Mouse (Mus musculus) midbrain, embryonic 11.5 days (tissue): Measurements from ENCODE around the gene Gsap. TPM values are rescaled to one million over a fixed set of nuclear protein-coding genes. Genes with fewer than 3 reads are reported as not detected.

Experiments
- ATAC-seq: fragments of 200-750 bp; cut with Nextera tagmentation; 2 replicates; pipeline ENCODE4 v1.8.0; 2017; ENCODE audit warnings: moderate TSS enrichment, moderate library complexity; ENCODE audit not compliant: low FRiP score
- DNase-seq: peaks from one replicate; pipeline ENCODE4 v3.0.0; 2015; ENCODE audit warnings: low spot score; ENCODE audit errors: missing footprints
- H3K27ac ChIP-seq: fragments of 300-500 bp; sonication (generic); 2 replicates; pipeline ENCODE4 v1.5.1; 2014; ENCODE audit warnings: low read depth, low read length
- H3K27me3 ChIP-seq: fragments of 300-500 bp; sonication (generic); 2 replicates; pipeline ENCODE4 v1.6.1; 2014; ENCODE audit warnings: mild to moderate bottlenecking, low read length, moderate library complexity, mixed read lengths; ENCODE audit not compliant: control insufficient read depth, insufficient read depth
- H3K36me3 ChIP-seq: fragments of 300-500 bp; sonication (generic); 2 replicates; pipeline ENCODE4 v1.6.1; 2014; ENCODE audit warnings: mild to moderate bottlenecking, low read length, moderate library complexity, mixed read lengths; ENCODE audit not compliant: control insufficient read depth, insufficient read depth
- H3K4me1 ChIP-seq: fragments of 300-500 bp; sonication (generic); 2 replicates; pipeline ENCODE4 v1.6.1; 2014; ENCODE audit warnings: low read length; ENCODE audit not compliant: control insufficient read depth, insufficient read depth
- H3K4me2 ChIP-seq: fragments of 300-500 bp; sonication (generic); 2 replicates; pipeline ENCODE4 v1.6.1; 2014; ENCODE audit warnings: mild to moderate bottlenecking, moderate library complexity
- H3K4me3 ChIP-seq: fragments of 300-500 bp; sonication (generic); 2 replicates; pipeline ENCODE4 v1.5.1; 2014; ENCODE audit warnings: low read depth, low read length
- H3K9ac ChIP-seq: fragments of 300-500 bp; sonication (generic); 2 replicates; pipeline ENCODE4 v1.6.1; 2014; ENCODE audit warnings: low read length
- H3K9me3 ChIP-seq: fragments of 300-500 bp; sonication (generic); 2 replicates; pipeline ENCODE4 v1.6.1; 2016; ENCODE audit warnings: low read length; ENCODE audit not compliant: control insufficient read depth
- WGBS: fragments of 180-500 bp; shearing (Covaris S2); extraction: QIAGEN DNeasy Blood & Tissue Kit; methylation state at CpG from one replicate; pipeline ENCODE4 v1.1.7; 2014; 5-methylcytosine and 5-hydroxymethylcytosine counted together
- polyA plus RNA-seq: library from polyadenylated mRNA; unstranded; fragments of >200 nt; fragmentation: Nextera tagmentation; extraction: Ambion mirVana; gene quantifications from 2 replicates; pipeline ENCODE4 v1.2.1, GENCODE M21; 2014

The Gsap gene
- polyA plus RNA-seq, 1 experiment from 2014 or later = 2.4 TPM

DNA sequence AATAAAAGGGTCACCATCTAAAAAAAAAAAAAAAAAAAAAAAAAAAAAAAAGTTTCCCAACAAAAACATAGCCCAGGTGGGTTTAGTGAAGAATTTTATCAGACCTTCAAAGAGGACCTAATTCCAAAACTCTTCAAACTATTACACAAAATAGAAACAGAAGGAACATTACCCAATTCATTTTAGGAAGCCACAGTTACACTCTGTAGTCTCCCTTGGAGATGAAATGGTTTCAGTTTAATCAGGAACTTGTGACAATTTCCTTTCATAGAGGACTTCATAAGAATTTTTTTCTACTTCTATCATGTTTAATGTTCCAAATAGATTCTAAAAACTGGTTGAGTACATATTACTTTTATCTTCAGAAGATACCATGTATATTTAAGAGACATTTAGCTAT lies 165.6 kb downstream of the Gsap start:
- H3K27ac ChIP-seq = no peak overlapping the region
- H3K27me3 ChIP-seq = no peaks in the 10 kb centered on the region
- no peaks in the 10 kb centered on the region for H3K9me3 ChIP-seq
- no peak overlapping the region for H3K9ac ChIP-seq
- no peak overlapping the region for H3K4me3 ChIP-seq
- H3K4me2 ChIP-seq = no peak overlapping the region
- ATAC-seq (no peak), DNase-seq (no peak)
- peaks cover 5% of the 10 kb centered on the region; the same call in 1 of the 2 replicates for H3K4me1 ChIP-seq
- H3K36me3 ChIP-seq = no peaks in the 10 kb centered on the region

DNA sequence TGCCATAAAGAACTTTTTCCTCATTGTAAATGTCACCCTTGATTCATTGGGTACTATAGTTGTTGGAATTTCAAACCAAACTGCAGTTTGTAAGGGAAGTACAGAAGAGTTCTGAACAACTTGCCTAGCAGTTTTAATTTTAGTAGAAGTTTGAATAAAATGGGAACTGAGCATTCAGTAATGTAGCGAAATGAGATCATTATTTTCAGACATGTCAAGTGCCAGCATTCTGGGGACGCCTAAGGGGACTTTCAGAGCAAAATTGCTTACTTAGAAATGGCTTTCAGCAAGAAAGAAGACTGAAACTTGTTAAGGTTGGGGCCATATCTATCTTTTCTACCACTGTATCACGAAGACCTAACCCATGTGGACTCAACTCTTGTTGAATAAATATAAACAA lies 172.6 kb downstream of the Gsap start:
- Histone ChIP-seq H3K4me2 (no peak overlapping the region), H3K27me3 (no peaks in the 10 kb centered on the region), H3K27ac (no peak overlapping the region), H3K36me3 (no peaks in the 10 kb centered on the region), H3K4me3 (no peak overlapping the region), H3K4me1 (peaks cover 5% of the 10 kb centered on the region; the same call in 1 of the 2 replicates), H3K9ac (no peak overlapping the region), H3K9me3 (no peaks in the 10 kb centered on the region)
- DNase-seq (no peak), ATAC-seq (no peak)
- WGBS = 84% methylated on average over 3 of the region's 3 CpGs

DNA sequence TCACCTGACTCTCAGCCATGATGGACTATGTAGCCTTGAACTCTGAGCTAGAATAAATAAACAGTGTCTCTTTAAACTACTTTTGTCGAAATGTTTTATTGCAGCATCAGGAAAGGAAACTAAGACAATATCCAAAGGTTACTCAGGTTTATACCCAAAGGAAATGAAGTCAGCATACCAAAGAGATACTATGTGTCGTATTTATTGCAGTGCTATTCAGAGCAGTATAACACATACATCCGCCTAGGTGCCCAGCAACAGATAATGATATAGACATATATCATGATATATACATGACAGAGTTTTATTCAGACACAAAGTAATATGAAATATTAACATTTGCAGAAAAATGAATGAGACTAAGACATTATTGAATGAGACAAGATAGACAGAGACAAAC lies 177.3 kb downstream of the Gsap start:
- Histone ChIP-seq H3K4me2 (no peak overlapping the region), H3K9ac (no peak overlapping the region), H3K27ac (no peak overlapping the region), H3K27me3 (no peaks in the 10 kb centered on the region), H3K4me3 (no peak overlapping the region), H3K9me3 (no peaks in the 10 kb centered on the region), H3K4me1 (no peaks in the 10 kb centered on the region), H3K36me3 (no peaks in the 10 kb centered on the region)
- 85% methylated on average over 3 of the region's 3 CpGs for WGBS
- ATAC-seq = no peak
- no peak for DNase-seq

Other genes starting within 250 kb of the Gsap start
- 6.3 and 7.1 TPM in 2 replicates for gene Rsbn1l, start 229.9 kb upstream of the Gsap start, polyA plus RNA-seq
- gene Ptpn12, start 130.3 kb upstream of the Gsap start, polyA plus RNA-seq = 28.0 and 29.6 TPM in 2 replicates
- 2.5 and 2.6 TPM in 2 replicates for gene Fgl2, start 186.4 kb downstream of the Gsap start, polyA plus RNA-seq
- 0.32 TPM in 1 of 2 replicates, not detected in the other for gene Ccdc146, start 238.4 kb downstream of the Gsap start, polyA plus RNA-seq
- 4.7 and 5.0 TPM in 2 replicates for gene Fam185a, start 238.7 kb downstream of the Gsap start, polyA plus RNA-seq